Mouse (Mus musculus) layer of hippocampus, adult 9-10 months (tissue): Measurements from ENCODE around the gene Comp.
A peak's percentile ranks its signal among the peaks of the same experiment; 100 is the strongest.

Experiments
- DNase-seq: peaks from one replicate; pipeline ENCODE4 v3.0.0; 2022; ENCODE audit warnings: low spot score

Comp gene

GRCm38 (mm10) chr8:70397611-70398563 lies 24.5 kb downstream of the Comp start:
- no peak for DNase-seq

DNA sequence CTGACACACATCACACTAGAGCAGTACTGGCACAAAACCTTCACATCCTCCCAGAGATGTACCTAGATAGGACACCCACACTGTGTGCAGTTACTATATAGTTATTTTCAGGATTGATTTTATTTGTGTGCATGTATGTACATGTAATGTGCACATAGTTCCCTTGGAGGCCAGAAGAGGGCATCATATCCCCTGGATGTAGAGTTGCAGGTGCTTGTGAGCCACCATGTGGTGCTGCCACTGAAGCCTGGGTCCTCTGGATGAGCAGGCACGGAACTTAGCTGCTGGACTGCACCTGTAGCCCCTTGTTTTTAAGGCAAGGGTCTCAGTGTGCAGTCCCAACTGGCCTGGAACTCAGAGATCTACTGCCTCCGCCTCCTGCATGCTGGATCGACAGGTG lies 30.9 kb downstream of the Comp start:
- no peak for DNase-seq

GRCm38 (mm10) chr8:70405189-70405588 lies 31.8 kb downstream of the Comp start:
- DNase-seq, result no peak

- DNase-seq, result no peak
Measured at GRCm38 (mm10) chr8:70406427-70407069, 33.2 kb downstream of the Comp start.

DNA sequence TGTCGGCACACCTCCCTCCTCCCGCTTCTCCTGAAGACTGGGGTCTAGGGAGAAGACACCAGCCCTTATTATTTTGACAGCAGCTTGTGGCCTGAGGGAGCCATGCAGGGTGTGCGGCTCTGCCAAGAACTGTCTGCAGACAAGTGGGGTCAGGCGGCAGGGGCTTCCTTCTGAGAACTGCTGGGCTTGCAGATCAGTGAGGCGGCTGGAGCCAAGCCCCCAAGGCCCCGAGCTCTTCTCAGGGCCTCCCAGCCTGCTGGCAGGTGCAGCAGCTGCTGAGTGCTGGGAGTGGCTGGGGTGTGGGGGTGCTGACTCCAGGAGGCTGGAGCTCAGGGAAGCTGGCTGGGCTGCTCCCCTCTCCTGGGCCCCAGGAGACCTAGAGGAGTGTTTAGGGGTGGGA lies 34.9 kb downstream of the Comp start:
- no peak for DNase-seq

- no peak for DNase-seq
Measured at GRCm38 (mm10) chr8:70409019-70409418, 35.7 kb downstream of the Comp start.

DNA sequence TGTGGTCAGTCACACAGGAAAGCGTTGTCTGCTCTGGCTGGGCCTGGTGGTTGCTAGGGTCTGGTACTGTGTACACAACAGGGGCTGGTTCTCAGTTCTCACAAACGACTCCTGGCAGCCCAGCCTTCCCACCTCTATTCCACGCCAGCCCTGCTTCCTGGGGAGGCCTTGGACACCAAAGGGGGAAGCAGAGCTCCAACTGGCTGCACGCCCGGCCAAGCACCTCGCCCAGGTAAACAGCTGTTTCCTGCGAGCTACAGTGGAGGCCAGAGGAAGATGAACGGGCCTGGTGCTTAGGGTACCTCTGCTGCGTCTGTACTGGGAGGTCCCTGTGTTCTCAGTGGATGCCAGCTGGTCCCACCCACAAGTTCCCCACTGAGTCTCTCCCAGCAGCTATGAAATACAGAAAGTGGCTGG lies 36.1 kb downstream of the Comp start:
- no peak for DNase-seq

DNA sequence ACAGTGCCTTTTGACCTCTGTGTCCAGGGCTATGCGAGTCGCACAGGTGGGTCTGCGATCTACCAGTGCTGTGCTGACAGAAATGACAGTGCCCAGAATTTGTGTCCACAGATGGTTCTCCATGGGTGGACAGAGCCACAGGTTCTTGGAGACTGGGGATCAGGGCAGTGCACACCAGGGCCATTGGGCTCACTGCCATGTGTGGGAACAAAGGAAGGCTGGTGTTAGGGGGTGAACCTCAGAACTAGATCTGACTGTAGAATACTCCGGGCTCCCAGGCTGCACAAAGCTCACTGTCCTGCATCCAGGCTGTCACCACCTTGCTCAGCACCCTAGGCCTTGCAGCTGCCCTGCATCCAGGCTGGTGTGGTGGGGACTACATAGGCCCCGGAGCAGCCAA lies 36.9 kb downstream of the Comp start:
- no peak for DNase-seq

- DNase-seq, result no peak
Measured at GRCm38 (mm10) chr8:70414310-70414946, 41.1 kb downstream of the Comp start.

DNA sequence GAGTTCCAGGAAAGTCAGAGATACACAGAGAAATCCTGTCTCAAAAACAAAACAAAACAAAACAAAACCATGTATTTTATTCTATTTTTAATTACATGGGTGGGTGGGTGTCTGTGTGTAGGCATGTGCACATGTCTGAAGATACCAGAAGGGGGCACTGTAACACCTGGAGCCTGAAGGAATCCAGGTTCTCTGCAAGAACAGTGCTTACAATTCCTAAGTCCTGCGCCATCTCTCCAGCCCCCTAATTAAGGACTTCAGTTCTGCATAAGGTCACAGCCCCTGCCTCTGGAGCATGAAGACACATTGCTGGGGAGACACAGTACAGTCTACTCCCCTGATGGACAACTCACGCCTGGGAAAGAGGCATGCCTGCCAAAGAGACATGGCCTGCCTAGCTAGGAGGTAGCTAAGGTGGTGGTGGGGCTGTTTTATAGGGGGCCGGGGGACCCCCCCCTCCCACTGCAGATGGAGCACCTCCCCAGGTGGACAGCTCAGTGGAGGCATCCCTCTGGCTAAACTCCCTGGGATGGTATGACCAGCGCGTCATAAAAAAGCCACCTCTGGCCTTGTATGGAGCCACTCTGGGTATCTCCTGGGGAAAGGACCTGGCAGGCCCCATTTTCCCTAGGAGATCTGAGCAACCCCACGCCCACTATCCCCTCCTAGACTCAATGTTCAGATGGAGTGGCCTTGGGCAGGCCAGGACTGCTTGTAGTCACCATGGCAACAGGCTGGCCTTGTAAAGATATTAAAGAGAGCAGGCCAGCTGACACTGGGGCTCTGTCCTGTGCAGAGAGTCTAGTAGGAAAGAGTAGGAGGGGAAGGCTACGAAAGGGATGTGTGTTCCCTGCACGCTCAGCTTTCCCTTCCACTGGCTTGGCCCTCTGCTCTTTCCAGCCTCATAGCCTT lies 42.4 kb downstream of the Comp start:
- no peak for DNase-seq

- DNase-seq, result no peak
Measured at GRCm38 (mm10) chr8:70416941-70417340, 43.6 kb downstream of the Comp start.

DNA sequence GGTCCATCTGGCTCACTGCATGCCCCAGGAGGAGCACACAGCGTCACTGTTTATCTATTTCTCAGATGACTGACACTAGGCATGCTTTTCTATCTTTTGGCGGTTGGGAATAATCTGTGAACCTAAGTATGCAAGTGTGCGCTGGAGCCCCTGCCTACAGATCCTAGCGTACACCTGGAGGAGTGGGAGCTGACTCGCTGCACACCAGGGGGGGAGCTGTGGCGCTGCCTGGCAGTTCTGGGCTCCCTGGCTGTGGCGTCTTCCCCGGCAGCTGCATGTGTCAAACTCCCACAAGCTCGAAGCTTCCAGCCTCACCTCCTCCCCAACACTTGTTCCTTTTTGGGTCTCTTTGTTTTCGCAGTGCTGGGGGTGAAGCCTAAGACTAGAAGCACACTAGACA lies 44.6 kb downstream of the Comp start:
- no peak for DNase-seq

DNA sequence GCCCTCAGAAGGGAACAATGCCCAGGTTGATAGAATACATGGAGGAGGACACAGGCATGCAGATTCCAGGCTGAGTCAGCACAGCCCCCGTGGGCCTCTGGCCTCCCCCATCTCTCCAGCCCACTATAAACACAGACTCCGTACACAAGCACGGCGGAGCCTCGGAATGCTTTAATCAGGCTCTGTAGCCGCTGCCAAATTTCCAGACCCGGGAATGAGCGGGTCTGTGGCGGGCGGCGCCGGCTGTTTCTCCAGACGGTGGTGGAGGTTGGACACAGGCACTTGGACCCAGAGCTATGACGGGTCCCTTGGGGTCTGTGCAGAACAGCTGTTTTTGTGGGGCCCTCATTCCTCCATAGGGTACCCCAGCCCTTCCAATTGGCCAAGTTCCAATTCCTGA lies 45.6 kb downstream of the Comp start:
- DNase-seq, result peak; percentile 49

DNA sequence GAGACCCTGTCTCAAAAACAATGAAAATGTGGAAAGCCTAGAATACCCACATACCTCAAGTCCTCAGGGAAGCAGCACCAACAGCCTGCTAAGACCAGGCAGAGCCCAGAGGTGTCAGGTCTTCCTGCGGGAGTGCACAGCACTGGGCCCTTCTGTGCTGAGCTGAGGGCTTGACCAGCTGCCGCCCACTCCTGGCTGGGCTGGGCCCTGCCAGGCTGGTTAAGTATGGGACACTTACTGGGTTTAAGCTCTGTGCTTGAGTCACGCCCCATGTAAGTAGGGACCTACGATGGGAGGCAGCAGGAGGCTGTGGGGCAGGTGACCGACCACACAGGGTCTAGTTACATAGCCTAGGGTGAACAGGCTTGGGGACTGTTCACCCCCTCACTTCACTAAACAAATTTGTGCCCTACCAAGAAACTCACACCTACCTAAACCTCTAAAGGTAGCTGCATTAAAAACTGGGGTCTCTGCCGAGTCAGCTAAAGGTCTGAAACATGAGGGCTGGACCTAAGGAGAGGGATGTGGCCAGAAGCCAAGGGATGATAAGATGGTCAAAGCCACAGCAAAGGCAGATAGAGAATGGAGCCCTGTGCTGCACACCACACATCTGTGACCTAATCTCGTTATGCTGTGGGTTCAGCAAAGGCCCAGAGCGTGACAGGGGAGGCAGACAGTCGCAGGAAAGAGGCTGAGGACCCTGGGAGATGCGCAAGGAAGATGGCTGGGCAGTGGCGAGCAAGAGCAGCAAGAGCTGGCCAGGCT lies 46.7 kb downstream of the Comp start:
- DNase-seq, result no peak

- no peak for DNase-seq
Measured at GRCm38 (mm10) chr8:70421349-70422104, 48.2 kb downstream of the Comp start.

- DNase-seq, result no peak
Measured at GRCm38 (mm10) chr8:70422722-70423121, 49.4 kb downstream of the Comp start.

DNA sequence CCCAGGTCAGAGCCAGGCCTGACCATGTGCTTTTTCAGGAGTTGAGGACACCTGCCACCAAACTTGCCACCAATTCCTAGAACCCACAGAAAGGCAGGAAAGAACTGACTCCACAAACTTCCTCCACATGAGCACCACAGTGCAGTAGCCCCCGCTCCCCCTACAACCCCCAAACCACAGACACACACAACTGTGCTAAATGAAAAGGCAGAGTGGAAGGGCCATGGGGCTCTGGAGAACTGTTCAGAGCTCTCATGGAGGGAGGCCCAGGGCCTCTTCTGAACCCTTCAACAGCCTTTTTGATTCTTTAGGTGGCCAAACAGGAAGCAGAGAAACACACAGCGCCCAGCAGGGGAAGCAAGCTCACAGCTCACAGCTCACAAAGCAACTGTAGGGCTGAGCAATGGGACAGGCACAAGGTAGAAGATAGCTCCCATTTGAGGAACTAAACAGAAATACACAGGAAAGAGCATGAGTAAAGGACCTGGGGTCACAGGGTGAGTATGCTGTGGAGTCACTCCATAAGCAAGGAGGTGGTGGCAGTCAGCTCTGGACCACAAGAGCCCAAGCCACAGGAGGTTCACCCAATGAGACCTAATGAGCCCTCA lies 53.0 kb downstream of the Comp start:
- no peak for DNase-seq

DNA sequence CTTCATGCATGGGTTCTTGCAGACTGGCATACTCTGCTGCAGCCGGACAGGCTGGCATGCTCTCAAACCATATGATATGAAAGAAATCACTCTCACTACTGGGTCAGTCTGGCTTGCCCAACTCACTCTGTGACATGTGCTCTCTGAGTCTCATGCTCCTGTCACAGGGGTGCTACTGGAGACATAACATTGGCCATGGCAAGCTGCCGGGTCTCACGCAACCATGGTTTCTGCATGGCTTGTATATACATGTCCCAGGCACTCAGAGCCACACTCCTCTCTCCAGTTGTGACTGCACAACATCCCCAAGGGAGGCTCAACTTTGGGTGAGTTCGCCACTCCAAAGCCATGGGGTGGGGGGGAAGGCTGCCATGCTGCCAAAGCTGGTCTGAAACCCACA lies 57.9 kb downstream of the Comp start:
- no peak for DNase-seq
